Mouse (Mus musculus): ENCODE results near the gene Cln3. TPM values are rescaled to one million over a fixed set of nuclear protein-coding genes. Genes with fewer than 3 reads are reported as not detected.

The Cln3 gene
- total RNA-seq, 1 experiment from 2014 or later, result 25.3 TPM

DNA sequence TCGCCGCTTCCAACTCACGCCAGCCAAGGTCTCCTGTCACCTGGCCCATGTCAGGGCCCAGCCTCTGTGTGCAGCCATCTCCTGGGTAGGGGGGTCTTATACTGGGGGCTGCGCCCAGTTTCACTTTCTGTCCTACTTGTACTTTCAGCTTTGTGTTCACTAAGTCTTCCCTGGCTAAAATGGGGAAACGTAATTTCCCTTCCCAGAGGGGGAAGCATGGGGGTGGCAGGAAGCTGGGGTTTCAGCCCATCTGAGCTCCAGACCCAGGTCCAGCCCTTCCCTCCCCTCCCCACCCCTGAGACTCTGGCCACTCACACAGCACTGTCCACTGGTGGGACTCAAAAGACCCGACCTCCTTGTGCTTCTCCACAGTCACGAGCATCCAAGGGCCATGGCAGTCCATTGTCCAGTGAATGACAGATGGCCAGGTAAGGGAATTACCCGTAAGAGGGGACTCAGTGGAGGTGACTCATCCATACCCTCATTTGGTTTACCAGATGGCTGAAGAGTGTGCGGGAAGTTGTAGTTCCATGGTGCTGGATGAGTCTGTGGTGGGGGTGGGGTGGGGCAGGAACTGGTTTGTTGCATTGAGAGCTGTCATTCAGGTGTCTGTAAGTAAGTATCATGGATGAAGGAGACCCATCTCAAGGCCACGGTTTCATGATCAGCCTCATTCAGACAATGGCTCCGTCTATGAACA is 9.4 kb upstream of the Cln3 start, which contains the start of gene Il27:
Gene Il27 (minus strand): TSS at position 80 of the 700 bp plus-strand sequence.
- no peak for DNase-seq

DNA sequence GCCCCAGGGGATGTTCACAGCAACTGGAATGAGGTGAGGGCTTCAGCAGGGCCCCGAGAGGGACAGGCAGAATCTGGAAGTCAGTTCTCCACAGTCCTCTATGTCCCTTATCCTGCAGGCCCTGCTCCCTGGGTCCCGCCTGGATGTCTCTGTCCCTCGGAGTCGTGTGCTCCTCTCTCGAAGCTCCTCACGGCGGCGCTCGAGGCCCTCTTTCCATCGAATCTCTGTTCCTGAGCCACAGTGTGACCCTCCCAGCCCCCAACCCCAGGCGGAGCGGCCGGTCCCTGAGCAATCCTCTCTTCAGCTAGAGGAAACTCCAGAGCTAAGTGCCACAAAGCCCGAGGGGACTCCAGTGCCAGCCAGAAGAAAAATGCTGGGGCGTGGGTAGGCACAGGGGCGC is 2.2 kb upstream of the Cln3 start:
- DNase-seq, result peak; percentile 86

DNA sequence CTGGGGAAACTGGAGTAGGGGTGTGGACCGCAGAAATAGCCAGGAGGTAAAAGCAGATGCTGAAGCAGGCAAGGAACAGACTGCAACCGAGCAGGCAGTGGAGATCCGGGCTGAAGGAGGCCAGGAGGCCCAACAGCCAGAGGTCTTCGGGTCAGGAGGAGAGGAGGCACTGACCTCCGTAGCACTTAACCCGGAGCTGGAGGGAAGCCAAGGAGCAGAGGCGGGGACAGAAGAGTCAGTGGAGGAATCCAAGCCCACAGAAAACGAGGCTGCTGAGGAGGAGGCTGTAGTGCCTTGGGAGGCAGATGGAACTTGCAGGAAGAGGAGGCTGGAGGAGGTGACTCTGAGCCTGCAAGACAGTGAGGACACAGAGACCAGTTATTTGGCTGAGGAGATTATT is 1.2 kb upstream of the Cln3 start:
- peak; percentile 45 for DNase-seq

DNA sequence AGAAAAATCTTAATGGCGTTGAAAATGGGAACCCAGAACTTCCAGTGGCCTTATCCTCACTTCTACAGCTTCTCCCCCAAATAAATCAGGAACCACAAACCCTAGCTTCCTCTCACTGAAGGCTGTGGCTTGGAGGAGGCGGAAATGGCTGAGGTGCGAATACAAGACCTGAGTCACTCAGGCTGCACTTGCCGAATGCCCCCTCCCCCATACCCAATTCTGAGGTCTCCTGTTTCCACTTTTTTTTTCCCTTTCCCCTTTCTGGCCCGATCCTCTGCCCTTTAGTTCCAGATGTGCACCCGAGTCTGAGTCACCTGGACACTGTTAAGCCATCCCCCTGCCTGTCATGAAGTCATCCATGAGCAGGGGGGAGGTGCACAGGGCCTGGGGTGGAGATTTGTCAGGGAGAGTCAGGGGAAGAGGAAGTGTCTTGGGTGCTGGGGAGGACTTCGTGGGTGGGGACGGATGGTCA is 1.1 kb downstream of the Cln3 start, which contains the start of gene Apobr:
Gene Apobr (plus strand): TSS at position 437 of the 472 bp plus-strand sequence.
- DNase-seq, result no peak

DNA sequence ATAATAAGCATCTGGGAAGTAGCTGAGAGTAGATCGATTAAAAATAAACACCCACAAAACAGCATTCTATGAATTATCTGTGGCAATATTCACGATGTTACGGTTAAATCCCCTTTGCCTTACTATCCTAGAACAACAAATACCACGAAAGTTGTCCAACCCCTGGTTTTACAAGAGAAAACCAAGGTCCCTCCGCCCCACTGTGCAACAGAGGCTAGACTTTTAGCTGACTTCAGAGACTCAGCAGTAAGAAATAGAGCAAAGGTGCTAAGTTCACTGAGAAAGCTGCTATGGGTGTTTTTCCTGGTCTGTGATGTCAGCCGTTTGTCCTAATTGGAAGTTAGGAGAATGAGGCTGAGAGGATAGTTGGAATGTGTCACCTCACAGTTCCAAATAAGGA is 1.9 kb downstream of the Cln3 start:
- no peak for DNase-seq

DNA sequence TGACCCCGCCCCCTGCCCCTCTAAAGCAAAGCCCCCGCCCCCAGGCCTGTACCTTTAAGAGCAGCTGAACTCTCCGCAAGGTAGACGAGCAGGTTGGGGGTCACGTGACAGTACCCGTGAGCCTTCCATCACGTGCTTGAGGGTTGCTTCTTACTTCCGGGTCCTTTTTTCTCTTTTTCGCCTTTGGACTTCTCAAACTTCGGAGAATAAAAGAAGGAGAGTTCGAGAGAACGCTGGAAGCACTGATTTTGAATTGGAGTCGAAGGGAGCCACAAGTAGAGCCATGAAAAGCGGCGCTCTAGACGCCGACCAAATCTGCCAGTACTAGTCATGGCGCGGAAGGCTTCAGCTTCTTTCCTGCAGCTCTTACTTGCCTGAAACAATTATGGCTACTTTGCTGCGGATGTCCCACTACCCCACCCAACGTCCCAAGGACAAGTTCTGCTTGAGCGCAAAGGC is 2.3 kb downstream of the Cln3 start:
- peak; percentile 92 for DNase-seq

DNA sequence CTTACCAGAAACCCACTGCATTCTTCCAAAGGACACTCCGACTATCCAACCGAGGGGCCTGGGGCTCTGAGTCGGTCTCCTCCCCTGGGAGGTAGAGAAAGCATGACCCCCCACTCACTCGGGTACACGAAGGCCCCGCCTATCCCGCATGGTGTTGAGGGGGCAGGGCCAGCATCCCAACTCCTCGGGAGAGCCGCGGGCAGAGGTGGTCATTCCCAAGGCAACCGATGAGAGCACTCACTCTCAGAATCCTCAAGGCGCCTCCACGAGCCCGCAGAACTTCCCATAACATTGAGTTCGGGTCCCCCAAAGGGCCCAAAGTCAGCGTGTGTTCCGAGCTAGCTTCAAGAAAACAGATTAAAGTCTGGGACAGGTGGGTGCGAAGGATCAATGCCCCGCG is 2.9 kb downstream of the Cln3 start:
- peak; percentile 54 for DNase-seq

DNA sequence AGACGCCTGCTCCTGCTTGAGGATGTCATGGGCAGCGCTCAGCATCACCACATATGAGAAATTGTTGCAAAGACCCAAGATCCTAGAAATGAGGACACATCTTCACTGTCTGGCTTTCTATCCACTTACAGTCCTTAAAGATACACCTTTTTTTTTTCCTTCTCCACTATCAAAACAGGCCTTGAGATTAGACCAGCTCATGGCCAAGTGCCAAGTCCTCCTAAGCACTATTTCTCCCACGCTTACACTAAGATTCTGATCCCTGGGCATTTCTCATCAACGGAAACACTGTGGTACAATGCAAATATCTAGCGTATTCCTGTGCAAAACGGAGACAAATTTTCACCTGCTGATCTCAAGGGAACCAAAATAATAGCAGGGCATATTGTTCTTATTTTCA is 4.0 kb downstream of the Cln3 start:
- DNase-seq, result no peak

DNA sequence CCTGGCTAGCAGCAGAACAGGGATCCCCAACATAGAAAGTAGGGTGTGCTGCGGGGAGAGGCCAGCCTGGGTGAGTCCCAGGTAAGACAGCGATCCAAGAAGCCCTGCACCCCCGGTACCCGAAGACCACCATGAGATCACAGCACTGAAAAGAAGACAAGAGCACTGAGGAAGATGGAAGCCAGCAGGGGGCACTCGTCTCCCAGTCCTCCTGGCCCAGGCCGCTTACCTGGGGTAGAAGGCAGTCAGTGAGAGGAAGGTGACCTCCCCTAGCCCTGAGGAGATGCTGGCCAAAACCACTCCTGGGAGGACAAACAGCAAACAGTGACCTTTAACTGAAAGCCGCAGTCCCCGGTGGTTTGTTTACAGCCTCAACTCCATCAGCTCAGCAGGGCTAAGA is 6.4 kb downstream of the Cln3 start:
- peak; percentile 53 for DNase-seq

DNA sequence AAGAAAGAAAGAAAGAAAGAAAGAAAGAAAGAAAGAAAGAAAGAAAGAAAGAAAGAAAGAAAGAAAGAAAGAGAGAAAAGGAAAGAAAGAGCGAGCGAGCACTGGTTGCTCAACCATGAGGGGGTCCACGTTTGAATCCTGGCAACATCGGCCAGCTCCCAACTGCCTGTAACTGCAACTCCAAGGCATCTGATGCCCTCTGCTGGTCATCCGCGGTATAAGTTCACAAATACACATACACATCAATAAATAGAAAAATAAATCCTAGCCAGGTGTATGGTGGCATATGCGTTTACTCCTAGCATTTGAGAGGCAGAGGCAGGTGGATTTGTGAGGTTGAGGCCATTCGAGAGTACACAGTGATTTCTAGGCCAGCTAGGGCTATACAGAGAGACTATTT is 8.7 kb downstream of the Cln3 start:
- peak; percentile 74 for DNase-seq

DNA sequence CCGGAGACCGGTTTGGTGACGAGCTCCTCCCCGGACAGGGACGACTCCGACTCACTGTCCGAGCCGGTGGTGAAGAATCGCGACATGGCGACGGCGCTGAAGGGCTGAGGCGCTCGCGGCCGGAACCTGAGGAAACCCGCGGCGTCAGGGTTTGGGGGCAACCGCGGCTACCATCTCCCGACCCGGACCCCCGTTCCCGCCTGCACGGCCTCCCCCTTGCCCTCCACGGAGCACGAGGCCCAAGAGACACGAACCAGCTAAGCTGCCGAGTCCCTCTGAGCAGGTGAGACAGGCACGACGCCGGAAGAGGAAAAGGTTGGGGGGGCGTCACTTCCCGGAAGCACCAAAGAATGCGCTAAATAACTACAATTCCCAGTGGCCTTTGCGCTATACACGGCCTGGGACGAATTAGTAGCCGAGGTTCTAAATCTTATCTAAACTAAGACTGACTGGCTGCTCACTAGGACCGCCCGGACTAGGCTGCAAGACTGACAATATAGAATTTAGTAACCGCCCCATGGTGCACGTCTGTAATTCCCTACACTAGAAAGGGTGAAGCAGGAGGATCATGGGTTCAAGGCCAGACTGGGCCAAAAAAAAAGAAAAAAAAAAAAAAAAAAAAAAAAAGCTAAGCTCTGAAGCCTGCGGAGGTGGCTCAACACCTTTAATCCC is 19.4 kb downstream of the Cln3 start, which contains the start of gene Eif3c:
Gene Eif3c (minus strand): TSS at position 318 of the 672 bp plus-strand sequence.
- DNase-seq, result peak; percentile 89

DNA sequence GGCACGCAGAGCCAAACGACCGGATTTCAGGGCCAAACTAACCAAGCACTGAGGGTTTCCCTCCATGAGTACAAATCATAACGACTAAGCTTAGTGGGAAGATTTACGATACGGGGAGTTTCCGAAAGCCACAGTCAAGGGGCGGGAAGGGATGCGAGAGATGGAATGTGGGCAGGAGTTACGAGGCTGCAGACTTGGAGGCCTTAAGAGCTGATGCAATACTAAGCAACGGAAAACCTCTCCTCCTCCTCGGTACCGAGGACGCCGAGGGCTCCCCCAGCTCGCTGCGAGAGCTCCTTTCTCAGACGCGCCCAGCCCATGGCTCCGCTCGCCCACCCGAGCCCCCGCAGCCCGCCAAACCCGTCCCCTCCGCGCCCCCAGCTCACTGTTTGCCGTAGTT is 19.9 kb downstream of the Cln3 start:
- peak; percentile 72 for DNase-seq

DNA sequence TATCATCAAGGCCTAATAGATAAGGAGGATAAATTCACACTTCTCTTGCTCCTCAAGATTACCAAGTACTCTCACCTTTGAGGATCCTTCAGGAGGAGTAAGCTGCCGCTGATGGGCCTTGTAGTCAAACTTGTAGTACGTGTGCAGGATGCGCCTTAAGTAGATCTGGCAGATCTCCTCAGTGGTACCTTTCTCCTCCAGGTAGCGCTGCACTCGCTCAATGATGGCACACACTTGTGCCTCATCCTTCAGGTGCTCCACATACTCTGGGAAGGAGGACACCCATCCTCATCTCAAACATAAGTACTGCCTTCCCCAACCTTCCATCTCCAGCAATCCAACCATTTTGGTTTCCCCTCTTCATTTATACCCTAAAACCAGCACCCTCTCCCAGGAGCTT is 29.0 kb downstream of the Cln3 start:
- DNase-seq, result no peak

DNA sequence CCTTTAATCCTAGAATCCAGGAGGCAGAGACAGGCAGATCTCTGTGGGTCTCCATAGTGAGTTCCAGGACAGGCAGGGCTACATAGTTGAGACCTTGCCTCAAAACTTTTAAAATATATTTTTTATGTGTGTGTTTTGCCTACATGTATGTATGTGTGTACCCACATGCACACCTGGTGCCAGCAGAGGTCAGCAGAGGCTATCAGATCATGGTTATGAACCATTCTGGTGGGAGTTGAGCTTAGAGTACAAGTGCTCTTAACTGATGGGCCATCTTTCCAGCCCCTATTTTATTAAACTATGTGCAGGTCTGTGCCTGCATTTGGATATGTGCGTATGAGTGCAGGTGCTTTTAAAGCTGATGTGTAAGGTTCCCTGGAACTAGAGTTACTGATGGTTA is 30.8 kb downstream of the Cln3 start:
- no peak for DNase-seq

DNA sequence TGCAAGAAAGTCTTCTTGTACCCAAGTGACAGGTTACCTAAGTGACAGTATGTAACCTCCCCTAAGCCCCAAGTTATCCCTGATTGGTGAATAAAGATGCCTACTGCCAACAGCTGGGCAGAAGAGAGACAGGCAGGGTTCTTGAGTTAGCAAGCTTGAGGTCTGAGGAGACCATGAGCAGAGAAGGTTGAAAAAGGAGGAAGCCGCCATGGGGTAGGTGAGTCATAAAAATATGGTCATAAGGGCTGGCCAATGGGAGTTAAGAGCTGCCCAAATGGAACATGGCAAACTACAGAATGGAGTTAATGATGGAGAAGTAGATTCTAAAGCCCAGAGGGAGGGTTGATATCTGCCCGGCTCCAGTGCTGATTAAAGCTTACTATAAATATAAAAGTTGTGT is 40.0 kb downstream of the Cln3 start:
- no peak for DNase-seq

DNA sequence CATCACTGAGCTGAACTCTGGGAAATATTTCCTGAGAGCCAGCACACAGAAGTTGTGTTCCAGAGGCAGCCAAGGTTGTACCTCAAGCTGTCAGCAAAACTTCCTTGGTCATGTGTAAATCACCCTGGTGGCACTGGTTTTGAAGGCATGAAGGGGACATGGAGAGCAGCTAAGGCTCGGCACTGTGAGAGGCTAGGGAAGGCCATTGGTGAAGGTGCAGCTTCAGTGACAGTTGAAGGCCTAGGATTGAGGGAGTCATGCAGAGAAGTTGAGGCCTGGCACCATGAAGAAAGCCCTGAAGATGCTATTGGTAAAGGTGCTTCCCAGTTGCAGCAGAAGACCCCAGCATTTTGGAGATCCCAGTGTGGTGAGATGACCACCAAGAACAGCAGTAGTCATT is 44.0 kb downstream of the Cln3 start:
- no peak for DNase-seq

DNA sequence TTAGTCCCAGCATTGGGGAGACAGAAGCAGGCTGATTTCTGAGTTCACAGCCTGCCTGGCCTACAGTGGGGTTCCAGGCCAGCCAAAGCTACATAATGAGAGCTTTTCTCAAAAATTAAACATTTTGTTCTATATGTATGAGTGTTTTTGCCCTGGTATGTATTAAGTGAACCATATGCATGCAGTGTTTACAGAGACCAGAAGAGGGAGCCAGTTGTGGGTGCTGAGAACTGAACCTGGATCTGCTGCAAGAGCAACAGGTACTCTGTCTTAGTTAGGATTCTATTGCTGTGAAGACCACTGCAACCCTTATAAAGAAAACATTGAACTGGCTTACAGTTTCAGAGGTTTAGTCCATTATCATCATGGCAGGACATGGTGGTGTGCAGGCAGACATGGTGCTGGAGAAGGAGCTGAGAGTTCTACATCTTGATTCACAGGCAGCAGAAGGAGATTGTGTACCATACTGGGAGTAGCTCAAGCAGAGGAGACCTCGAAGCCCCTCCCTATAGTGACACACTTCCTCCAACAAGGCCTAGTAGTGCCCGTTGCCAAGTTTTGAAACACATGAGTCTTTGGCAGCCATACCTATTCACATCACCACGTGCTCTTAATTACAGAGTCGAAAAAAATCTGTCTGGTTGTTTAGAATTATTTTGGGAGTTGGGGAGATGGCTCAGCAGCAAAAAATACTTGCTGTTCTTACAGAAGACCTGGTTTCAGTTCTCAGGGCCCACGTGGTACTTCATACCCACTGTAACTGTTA is 47.6 kb downstream of the Cln3 start:
- DNase-seq, result peak; percentile 20

DNA sequence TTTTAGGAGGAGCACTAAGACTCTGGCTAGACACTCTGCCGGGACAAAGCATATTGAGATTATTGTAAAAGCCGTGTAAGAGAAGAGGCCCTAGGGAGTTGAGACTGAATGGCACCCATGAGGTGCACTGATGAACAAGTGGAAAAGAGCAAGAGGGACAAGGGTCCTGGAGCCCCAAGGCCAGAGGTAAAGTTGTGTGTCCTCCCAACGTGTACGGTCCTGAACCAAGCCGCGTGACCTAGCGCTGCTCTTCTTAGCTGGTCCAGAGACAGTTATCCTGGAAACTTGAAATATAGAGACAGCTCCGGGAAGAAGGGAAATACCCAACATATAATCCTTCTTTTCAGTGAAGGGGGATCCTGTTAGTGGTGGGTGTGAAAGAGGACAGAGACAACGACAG is 49.2 kb downstream of the Cln3 start:
- no peak for DNase-seq

DNA sequence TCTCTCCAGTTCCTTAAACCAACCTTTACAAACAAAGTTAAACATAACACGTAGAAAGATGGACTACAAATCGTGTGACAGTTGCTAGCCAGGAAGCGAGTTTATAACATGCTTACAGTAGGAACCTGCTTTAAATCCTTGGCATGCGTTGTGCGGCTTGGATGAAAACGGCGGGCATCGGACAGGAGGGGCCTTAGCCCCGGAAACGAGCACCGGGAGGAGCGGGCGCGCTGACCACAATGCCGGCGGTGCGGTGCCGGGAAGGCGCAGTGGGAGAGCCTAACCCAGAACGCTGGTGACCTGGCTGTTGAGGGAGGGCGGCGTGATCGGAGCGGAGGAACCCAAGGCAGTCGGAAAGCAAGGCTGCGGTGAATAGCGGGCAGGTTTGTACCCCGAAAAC is 49.9 kb downstream of the Cln3 start:
- peak; percentile 56 for DNase-seq

DNA sequence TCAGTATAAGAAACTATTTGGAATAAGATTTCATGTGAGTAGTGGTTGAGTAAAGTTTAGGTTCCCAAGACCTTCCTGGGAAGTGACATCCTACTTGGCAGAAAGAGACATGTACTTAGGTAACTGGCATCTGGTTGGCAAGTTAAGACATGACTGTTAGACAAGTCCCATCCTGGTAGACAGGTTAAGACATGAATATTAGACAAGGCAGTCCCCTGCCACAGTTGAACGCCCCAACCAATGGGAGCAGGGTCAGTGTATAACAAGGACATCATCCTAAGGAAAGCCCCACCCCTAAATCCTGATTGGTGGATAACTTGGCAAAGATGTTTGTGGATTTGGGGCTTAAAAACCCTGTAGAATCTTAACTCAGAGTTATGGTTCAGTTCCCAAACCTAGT is 52.2 kb downstream of the Cln3 start:
- no peak for DNase-seq

DNA sequence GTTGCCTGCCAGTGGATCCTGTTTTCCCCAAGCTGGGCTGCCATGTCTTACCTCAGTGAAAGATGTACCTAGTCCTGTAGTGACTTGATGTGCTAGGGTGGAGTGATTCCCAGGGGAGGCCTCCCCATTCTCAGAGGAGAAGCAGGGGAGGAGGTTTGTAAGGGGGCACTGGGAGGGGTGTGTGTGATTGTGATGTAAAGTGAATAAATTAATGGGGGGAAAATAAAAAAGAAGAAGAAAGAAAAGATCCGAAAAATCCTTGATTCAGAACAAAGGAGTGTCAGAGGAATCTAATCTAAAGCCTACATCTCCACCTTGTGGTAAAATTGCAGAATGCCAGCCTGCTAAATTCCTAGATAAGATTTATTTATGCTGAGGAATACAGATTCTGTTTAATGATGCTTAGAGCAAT is 57.4 kb downstream of the Cln3 start:
- DNase-seq, result peak; percentile 37

DNA sequence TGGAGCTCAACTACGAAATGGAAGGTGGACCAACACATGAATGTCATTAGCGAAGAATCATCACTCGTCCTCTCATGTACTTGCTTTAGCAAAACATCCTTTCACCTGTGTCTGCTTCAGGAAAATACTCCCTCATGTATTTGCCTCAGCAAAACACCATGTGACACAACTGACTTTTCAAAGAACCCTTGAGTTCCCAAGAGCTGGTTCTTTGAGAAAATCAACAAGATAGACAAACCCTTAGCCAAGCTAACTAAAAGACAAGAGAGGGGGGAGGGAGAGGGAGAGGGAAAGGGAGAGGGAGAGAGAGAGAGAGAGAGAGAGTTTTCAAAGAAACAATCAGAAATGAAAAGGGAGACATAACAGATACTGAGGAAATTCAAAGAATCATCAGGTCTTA is 62.3 kb downstream of the Cln3 start:
- no peak for DNase-seq
